Mouse (Mus musculus): ENCODE measurements around the gene Ctnna2. TPM values are rescaled to one million over a fixed set of nuclear protein-coding genes. Genes with fewer than 3 reads are reported as not detected.

Gene Ctnna2
- polyA plus RNA-seq, 1 experiment from 2014 or later = 0.83 TPM

DNA sequence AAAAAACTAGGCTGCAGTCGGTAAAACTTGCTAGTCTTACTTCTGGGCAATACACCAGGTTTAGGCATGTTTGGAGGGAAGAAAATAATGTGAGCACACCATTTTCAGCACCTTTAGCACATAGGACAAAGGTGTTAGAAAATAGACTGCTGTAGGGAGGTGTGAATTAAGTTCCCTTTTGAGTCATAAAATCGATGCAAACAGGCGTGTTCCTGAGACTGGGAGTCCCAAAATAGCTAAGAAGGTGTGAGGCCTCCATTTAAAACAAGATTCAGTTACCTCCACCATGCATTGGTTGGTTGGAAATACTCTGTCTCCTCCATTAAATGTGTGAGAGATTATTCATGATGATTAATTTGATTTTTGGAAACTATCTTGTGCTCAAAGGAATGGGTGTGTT lies 50.1 kb downstream of the Ctnna2 start:
- 79% methylated on average over 3 of the region's 3 CpGs for WGBS
- Histone ChIP-seq H3K4me1 (replicated peaks; ENCODE audit: control insufficient read depth, insufficient read depth, low read length) (no peaks in the 10 kb centered on the region), H3K4me2 (ENCODE audit: low read depth, low read length) (no peak overlapping the region), H3K9me3 (ENCODE audit: control insufficient read depth, low read length) (no peaks in the 10 kb centered on the region), H3K27me3 (ENCODE audit: control insufficient read depth, insufficient read depth, low read depth, low read length) (no peaks in the 10 kb centered on the region), H3K36me3 (ENCODE audit: control insufficient read depth, insufficient read depth, low read length) (no peaks in the 10 kb centered on the region), H3K9ac (ENCODE audit: low read length) (no peak overlapping the region), H3K4me3 (ENCODE audit: low read length) (no peak overlapping the region), H3K27ac (ENCODE audit: low read length) (no peak overlapping the region)
- ATAC-seq (ENCODE audit: low read depth) = no peak

- no peak overlapping the region for H3K9ac ChIP-seq (ENCODE audit: low read length)
- ATAC-seq (ENCODE audit: low read depth) = no peak
- 94% methylated on average over 2 of the region's 2 CpGs for WGBS
- no peaks in the 10 kb centered on the region for H3K9me3 ChIP-seq (ENCODE audit: control insufficient read depth, low read length)
- no peaks in the 10 kb centered on the region for H3K4me1 ChIP-seq (replicated peaks; ENCODE audit: control insufficient read depth, insufficient read depth, low read length)
- no peaks in the 10 kb centered on the region for H3K27me3 ChIP-seq (ENCODE audit: control insufficient read depth, insufficient read depth, low read depth, low read length)
- no peak overlapping the region for H3K27ac ChIP-seq (ENCODE audit: low read length)
- no peak overlapping the region for H3K4me3 ChIP-seq (ENCODE audit: low read length)
- no peaks in the 10 kb centered on the region for H3K36me3 ChIP-seq (ENCODE audit: control insufficient read depth, insufficient read depth, low read length)
- no peak overlapping the region for H3K4me2 ChIP-seq (ENCODE audit: low read depth, low read length)
These were observed 106.3 kb downstream of the Ctnna2 start for GRCm38 (mm10) chr6:77873150-77873549.

- peak; percentile 28; the same call in 1 of the 2 replicates for ATAC-seq (ENCODE audit: low read depth)
- Histone ChIP-seq H3K36me3 (ENCODE audit: control insufficient read depth, insufficient read depth, low read length) (no peaks in the 10 kb centered on the region), H3K27me3 (ENCODE audit: control insufficient read depth, insufficient read depth, low read depth, low read length) (no peaks in the 10 kb centered on the region), H3K4me3 (ENCODE audit: low read length) (no peak overlapping the region), H3K4me2 (ENCODE audit: low read depth, low read length) (no peak overlapping the region), H3K4me1 (replicated peaks; ENCODE audit: control insufficient read depth, insufficient read depth, low read length) (no peaks in the 10 kb centered on the region), H3K9ac (ENCODE audit: low read length) (no peak overlapping the region), H3K9me3 (ENCODE audit: control insufficient read depth, low read length) (no peaks in the 10 kb centered on the region), H3K27ac (ENCODE audit: low read length) (no peak overlapping the region)
- WGBS = 28% methylated on average over 2 of the region's 2 CpGs
These were observed 110.2 kb downstream of the Ctnna2 start for GRCm38 (mm10) chr6:77869313-77869712.

DNA sequence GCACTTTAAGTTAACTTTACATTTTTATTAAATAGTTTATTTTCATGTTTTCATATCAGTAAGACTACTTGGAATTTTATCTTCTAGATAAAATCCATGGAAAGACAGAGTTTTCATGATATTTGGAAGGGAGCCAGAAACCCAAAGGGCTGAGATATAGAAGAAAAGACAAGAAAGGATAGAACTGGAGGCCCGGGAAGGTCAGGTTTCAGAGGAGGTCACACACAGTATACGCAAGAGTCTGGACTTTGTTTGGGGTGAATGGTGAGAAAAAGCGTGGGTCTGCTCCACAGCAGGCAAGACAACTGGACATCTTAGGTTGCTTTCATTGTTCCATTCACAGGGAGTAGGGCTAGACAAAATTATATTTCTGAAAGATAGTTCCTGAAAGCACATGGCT lies 111.4 kb downstream of the Ctnna2 start:
- H3K4me3 ChIP-seq (ENCODE audit: low read length) = no peak overlapping the region
- H3K36me3 ChIP-seq (ENCODE audit: control insufficient read depth, insufficient read depth, low read length) = no peaks in the 10 kb centered on the region
- H3K27me3 ChIP-seq (ENCODE audit: control insufficient read depth, insufficient read depth, low read depth, low read length) = no peaks in the 10 kb centered on the region
- H3K9ac ChIP-seq (ENCODE audit: low read length) = no peak overlapping the region
- ATAC-seq (ENCODE audit: low read depth) = no peak
- H3K9me3 ChIP-seq (ENCODE audit: control insufficient read depth, low read length) = no peaks in the 10 kb centered on the region
- WGBS = 31% methylated on average over 3 of the region's 3 CpGs
- H3K4me2 ChIP-seq (ENCODE audit: low read depth, low read length) = no peak overlapping the region
- no peaks in the 10 kb centered on the region for H3K4me1 ChIP-seq (replicated peaks; ENCODE audit: control insufficient read depth, insufficient read depth, low read length)
- H3K27ac ChIP-seq (ENCODE audit: low read length) = no peak overlapping the region

- H3K4me2 ChIP-seq (ENCODE audit: low read depth, low read length) = no peak overlapping the region
- ATAC-seq (ENCODE audit: low read depth) = peak; percentile 38; the same call in 1 of the 2 replicates
- no peak overlapping the region for H3K27ac ChIP-seq (ENCODE audit: low read length)
- H3K27me3 ChIP-seq (ENCODE audit: control insufficient read depth, insufficient read depth, low read depth, low read length) = no peaks in the 10 kb centered on the region
- H3K4me3 ChIP-seq (ENCODE audit: low read length) = no peak overlapping the region
- H3K9ac ChIP-seq (ENCODE audit: low read length) = no peak overlapping the region
- WGBS = 46% methylated on average over 2 of the region's 2 CpGs
- no peaks in the 10 kb centered on the region for H3K4me1 ChIP-seq (replicated peaks; ENCODE audit: control insufficient read depth, insufficient read depth, low read length)
- no peaks in the 10 kb centered on the region for H3K36me3 ChIP-seq (ENCODE audit: control insufficient read depth, insufficient read depth, low read length)
- no peaks in the 10 kb centered on the region for H3K9me3 ChIP-seq (ENCODE audit: control insufficient read depth, low read length)
These were observed 116.1 kb downstream of the Ctnna2 start for GRCm38 (mm10) chr6:77863379-77863778.

GRCm38 (mm10) chr6:77862781-77863180 lies 116.7 kb downstream of the Ctnna2 start:
- Histone ChIP-seq H3K9me3 (ENCODE audit: control insufficient read depth, low read length) (no peaks in the 10 kb centered on the region), H3K4me3 (ENCODE audit: low read length) (no peak overlapping the region), H3K9ac (ENCODE audit: low read length) (no peak overlapping the region), H3K4me2 (ENCODE audit: low read depth, low read length) (no peak overlapping the region), H3K27ac (ENCODE audit: low read length) (no peak overlapping the region), H3K27me3 (ENCODE audit: control insufficient read depth, insufficient read depth, low read depth, low read length) (no peaks in the 10 kb centered on the region), H3K36me3 (ENCODE audit: control insufficient read depth, insufficient read depth, low read length) (no peaks in the 10 kb centered on the region), H3K4me1 (replicated peaks; ENCODE audit: control insufficient read depth, insufficient read depth, low read length) (no peaks in the 10 kb centered on the region)
- ATAC-seq (ENCODE audit: low read depth) = no peak
- 67% methylated on average over 6 of the region's 6 CpGs for WGBS

DNA sequence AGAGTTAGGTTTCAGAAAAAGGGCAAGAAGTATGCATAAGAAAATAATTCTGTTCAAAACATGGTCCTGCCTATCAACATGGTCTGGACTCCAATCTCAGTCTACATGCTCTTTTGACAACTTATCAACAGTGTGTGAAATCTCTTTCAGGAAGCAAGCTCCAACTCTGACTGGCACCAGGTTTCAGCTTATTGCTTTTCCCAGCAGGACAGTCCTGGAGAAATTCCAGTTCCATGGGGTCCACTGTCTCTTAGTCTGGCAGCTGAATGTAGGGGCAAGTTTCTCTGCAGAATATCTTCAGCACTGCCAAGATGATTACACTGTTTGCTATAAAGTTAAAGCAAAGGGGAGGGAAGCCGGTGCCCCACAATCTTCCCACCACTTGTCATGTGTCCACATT lies 130.1 kb downstream of the Ctnna2 start:
- no peak for ATAC-seq (ENCODE audit: low read depth)
- 78% methylated on average over 1 of the region's 1 CpGs for WGBS

GRCm38 (mm10) chr6:77848796-77849195 lies 130.7 kb downstream of the Ctnna2 start:
- Histone ChIP-seq H3K27me3 (ENCODE audit: control insufficient read depth, insufficient read depth, low read depth, low read length) (no peaks in the 10 kb centered on the region), H3K4me2 (ENCODE audit: low read depth, low read length) (no peak overlapping the region), H3K27ac (ENCODE audit: low read length) (no peak overlapping the region), H3K36me3 (ENCODE audit: control insufficient read depth, insufficient read depth, low read length) (no peaks in the 10 kb centered on the region), H3K9me3 (ENCODE audit: control insufficient read depth, low read length) (no peaks in the 10 kb centered on the region), H3K4me1 (replicated peaks; ENCODE audit: control insufficient read depth, insufficient read depth, low read length) (no peaks in the 10 kb centered on the region), H3K9ac (ENCODE audit: low read length) (no peak overlapping the region), H3K4me3 (ENCODE audit: low read length) (no peak overlapping the region)
- ATAC-seq (ENCODE audit: low read depth) = no peak

More for the DNA sequence above, 130.1 kb downstream of the Ctnna2 start:
- Histone ChIP-seq H3K9me3 (ENCODE audit: control insufficient read depth, low read length) (no peaks in the 10 kb centered on the region), H3K27ac (ENCODE audit: low read length) (no peak overlapping the region), H3K9ac (ENCODE audit: low read length) (no peak overlapping the region), H3K36me3 (ENCODE audit: control insufficient read depth, insufficient read depth, low read length) (no peaks in the 10 kb centered on the region), H3K4me3 (ENCODE audit: low read length) (no peak overlapping the region), H3K27me3 (ENCODE audit: control insufficient read depth, insufficient read depth, low read depth, low read length) (no peaks in the 10 kb centered on the region), H3K4me1 (replicated peaks; ENCODE audit: control insufficient read depth, insufficient read depth, low read length) (no peaks in the 10 kb centered on the region), H3K4me2 (ENCODE audit: low read depth, low read length) (no peak overlapping the region)

DNA sequence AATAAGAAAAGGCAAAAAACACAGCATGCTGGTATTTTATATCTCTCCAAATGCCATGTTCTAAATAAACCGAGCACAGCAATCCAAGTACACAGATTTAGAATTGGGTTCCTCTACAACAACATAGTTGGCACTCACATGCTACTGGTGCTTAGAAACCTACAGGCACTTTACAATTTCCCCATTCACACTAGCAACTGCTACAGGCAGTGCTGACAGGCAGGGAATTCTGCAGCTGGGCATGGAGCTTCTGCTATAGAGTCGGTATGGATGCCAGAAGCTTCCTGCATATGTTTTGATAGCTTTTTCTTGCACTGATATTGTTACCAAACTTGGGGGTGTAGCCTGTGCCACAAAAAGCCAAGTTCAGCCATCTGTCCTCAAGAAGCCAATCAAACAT lies 131.8 kb downstream of the Ctnna2 start:
- ATAC-seq (ENCODE audit: low read depth) = no peak

GRCm38 (mm10) chr6:77839076-77839475 lies 140.4 kb downstream of the Ctnna2 start:
- no peak overlapping the region for H3K4me3 ChIP-seq (ENCODE audit: low read length)
- 70% methylated on average over 2 of the region's 2 CpGs for WGBS
- no peak overlapping the region for H3K4me2 ChIP-seq (ENCODE audit: low read depth, low read length)
- no peak for ATAC-seq (ENCODE audit: low read depth)
- no peak overlapping the region for H3K27ac ChIP-seq (ENCODE audit: low read length)
- no peaks in the 10 kb centered on the region for H3K36me3 ChIP-seq (ENCODE audit: control insufficient read depth, insufficient read depth, low read length)
- H3K9me3 ChIP-seq (ENCODE audit: control insufficient read depth, low read length) = no peaks in the 10 kb centered on the region
- no peaks in the 10 kb centered on the region for H3K27me3 ChIP-seq (ENCODE audit: control insufficient read depth, insufficient read depth, low read depth, low read length)
- no peaks in the 10 kb centered on the region for H3K4me1 ChIP-seq (replicated peaks; ENCODE audit: control insufficient read depth, insufficient read depth, low read length)
- no peak overlapping the region for H3K9ac ChIP-seq (ENCODE audit: low read length)

More for the DNA sequence above, 131.8 kb downstream of the Ctnna2 start:
- Histone ChIP-seq H3K9me3 (ENCODE audit: control insufficient read depth, low read length) (no peaks in the 10 kb centered on the region), H3K9ac (ENCODE audit: low read length) (no peak overlapping the region), H3K36me3 (ENCODE audit: control insufficient read depth, insufficient read depth, low read length) (no peaks in the 10 kb centered on the region), H3K27ac (ENCODE audit: low read length) (no peak overlapping the region), H3K4me3 (ENCODE audit: low read length) (no peak overlapping the region), H3K4me1 (replicated peaks; ENCODE audit: control insufficient read depth, insufficient read depth, low read length) (no peaks in the 10 kb centered on the region), H3K27me3 (ENCODE audit: control insufficient read depth, insufficient read depth, low read depth, low read length) (no peaks in the 10 kb centered on the region), H3K4me2 (ENCODE audit: low read depth, low read length) (no peak overlapping the region)
- 84% methylated on average over 2 of the region's 2 CpGs for WGBS
